In the genomic region with DNA sequence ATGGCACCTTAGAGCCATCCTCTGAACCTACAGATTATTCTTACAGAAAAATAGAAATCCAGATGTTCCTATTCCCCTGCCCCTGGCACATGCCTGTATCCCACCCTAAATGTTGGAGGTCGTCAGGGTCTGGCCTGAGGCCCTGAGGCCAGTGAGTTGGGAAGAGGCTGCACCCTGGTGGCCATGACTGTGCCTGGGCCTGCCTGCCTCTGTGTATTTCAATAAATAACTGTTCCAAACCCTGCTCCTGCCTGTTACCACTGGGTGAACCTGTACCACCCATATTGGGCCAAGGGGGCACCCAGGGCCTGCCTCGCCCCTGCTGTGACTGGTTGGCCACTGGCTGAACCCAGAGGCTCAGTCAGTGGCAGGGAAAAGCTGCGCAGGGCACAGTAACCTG, we compare ENCODE assay signal across 20 mouse cellular contexts. TPM values are rescaled to one million over a fixed set of nuclear protein-coding genes. Genes with fewer than 3 reads are reported as not detected.
DNase-seq lines count a peak whose midpoint lies in the region; ATAC-seq and TF ChIP-seq lines count a peak whose summit lies in the region.
"Had no signal": no experiment of that assay in that cellular context is flagged by ENCODE, and none has a peak within 500 bp of the region (broad histone marks: within the 10 kb centered on the region; RNA-seq: fewer than 3 reads in every experiment).

No protein-coding gene starts in this region.

- TF ChIP-seq POLR2A in brain, embryonic 14.5 days (IDR thresholded peaks at IDR 0.05; ENCODE audit: borderline replicate concordance, extremely low read depth, insufficient read depth, insufficient read length, poor library complexity, severe bottlenecking), result no peak

- no peaks in the 10 kb centered on the region; the same call in 1 of the 2 replicates for H3K4me1 ChIP-seq in heart, postnatal 0 days (ENCODE audit: control insufficient read depth, insufficient read depth)
- H3K4me1 ChIP-seq in lung, postnatal 0 days (ENCODE audit: insufficient read depth, low read depth, low read length), result no peaks in the 10 kb centered on the region
- peaks cover 18 to 25% of the 10 kb centered on the region in 2 experiments for H3K4me1 ChIP-seq in liver, embryonic 14.5 days (replicated peaks; ENCODE audit: control insufficient read depth in 2 of 2, insufficient read depth in 2 of 2, low read length in 1 of 2)
- H3K4me1 ChIP-seq: limb, embryonic 10.5 days had no signal

- 73% methylated on average over 3 of the region's 3 CpGs for WGBS in heart, postnatal 0 days
- WGBS in lung, postnatal 0 days, result 77% methylated on average over 3 of the region's 3 CpGs
- 62% methylated on average over 3 of the region's 3 CpGs for WGBS in liver, embryonic 14.5 days (ENCODE audit: insufficient replicate concordance)

- DNase-seq in heart, postnatal 0 days (ENCODE audit: low spot score), result no peak
- no peak for DNase-seq in heart, postnatal 14 days
- DNase-seq in lung, postnatal 0 days (ENCODE audit: low spot score), result no peak
- DNase-seq in lung, postnatal 25 days (ENCODE audit: low spot score), result no peak
- DNase-seq in brain, embryonic 14.5 days (ENCODE audit: low read depth), result no peak
- DNase-seq in liver, embryonic 14.5 days (ENCODE audit: low read depth in 3 of 3, low spot score in 3 of 3), result no peak
- no peak for DNase-seq in right cerebral cortex, postnatal 25 days
- DNase-seq: cerebellum, postnatal 25 days; gastrocnemius, postnatal 14 days; heart, postnatal 4 days; kidney, adult 9 months; lung, adult 18-20 months; right cerebral cortex, adult 18-20 months; spleen, adult 18-20 months; thymus, postnatal 14 days had no signal

- intact Hi-C loops in heart, postnatal 14 days (cut with DNase I), result no loop called here

- no peak overlapping the region for H3K27ac ChIP-seq in heart, postnatal 0 days (ENCODE audit: low read depth)
- no peak overlapping the region for H3K27ac ChIP-seq in lung, postnatal 0 days (ENCODE audit: low read length)
- no peak overlapping the region for H3K27ac ChIP-seq in liver, embryonic 14.5 days
- H3K27ac ChIP-seq: limb, embryonic 10.5 days had no signal

- peaks cover 27% of the 10 kb centered on the region; the same call in 1 of the 2 replicates for H3K36me3 ChIP-seq in heart, postnatal 0 days (replicated peaks; ENCODE audit: control insufficient read depth, insufficient read depth, low read length)
- H3K36me3 ChIP-seq in lung, postnatal 0 days (ENCODE audit: insufficient read depth, low read length), result peaks cover 8% of the 10 kb centered on the region; the same call in 1 of the 2 replicates
- peaks cover 18% of the 10 kb centered on the region for H3K36me3 ChIP-seq in liver, embryonic 14.5 days (replicated peaks; ENCODE audit: control insufficient read depth, insufficient read depth, low read depth)

- TF ChIP-seq EP300 in heart, postnatal 0 days (IDR thresholded peaks at IDR 0.05; ENCODE audit: low read depth), result no peak
- no peak for TF ChIP-seq EP300 in lung, postnatal 0 days (IDR thresholded peaks at IDR 0.05)
- no peak for TF ChIP-seq EP300 in liver, embryonic 14.5 days (IDR thresholded peaks at IDR 0.05; ENCODE audit: low read depth)

- H3K27me3 ChIP-seq in heart, postnatal 0 days (ENCODE audit: control insufficient read depth, insufficient read depth, low read length), result no peaks in the 10 kb centered on the region
- H3K27me3 ChIP-seq in lung, postnatal 0 days (replicated peaks; ENCODE audit: insufficient read depth, low read length), result no peaks in the 10 kb centered on the region
- H3K27me3 ChIP-seq in liver, embryonic 14.5 days (ENCODE audit: control insufficient read depth, insufficient read depth, low read length), result no peaks in the 10 kb centered on the region

- H3K4me3 ChIP-seq in heart, postnatal 0 days (ENCODE audit: low read depth, low read length), result no peak overlapping the region
- H3K4me3 ChIP-seq in lung, postnatal 0 days (ENCODE audit: low read depth, low read length), result no peak overlapping the region
- H3K4me3 ChIP-seq in liver, embryonic 14.5 days (ENCODE audit: insufficient read depth in 1 of 2, low read depth in 2 of 2, low read length in 2 of 2), result no peak overlapping the region
- H3K4me3 ChIP-seq: erythroblast, embryonic 14.5 days; limb, embryonic 10.5 days had no signal

- ATAC-seq in heart, postnatal 0 days (ENCODE audit: insufficient read depth, low read depth), result no peak
- ATAC-seq in lung, postnatal 0 days, result no peak
- ATAC-seq in liver, embryonic 14.5 days (ENCODE audit: insufficient read depth), result no peak

- peak; percentile 25 for TF ChIP-seq CTCF in heart, postnatal 0 days (IDR thresholded peaks at IDR 0.05; ENCODE audit: low read depth)
- peak; percentile 23; the same call in 1 of the 2 replicates for TF ChIP-seq CTCF in lung, postnatal 0 days (IDR thresholded peaks at IDR 0.05)
- TF ChIP-seq CTCF in brain, embryonic 14.5 days (IDR thresholded peaks at IDR 0.05; ENCODE audit: borderline replicate concordance, extremely low read depth, insufficient read depth, insufficient read length), result 0 out of 2 replicates have a peak, but pooled peaks have one; percentile 23
- peak; percentile 69 for TF ChIP-seq CTCF in liver, embryonic 14.5 days (IDR thresholded peaks at IDR 0.05; ENCODE audit: low read depth)

- no peak overlapping the region for H3K4me2 ChIP-seq in heart, postnatal 0 days (ENCODE audit: low read depth, low read length)
- H3K4me2 ChIP-seq in lung, postnatal 0 days (replicated peaks; ENCODE audit: low read depth, low read length), result no peak overlapping the region
- no peak overlapping the region for H3K4me2 ChIP-seq in liver, embryonic 14.5 days (ENCODE audit: low read depth)
- H3K4me2 ChIP-seq: heart, embryonic 11.5 days had no signal

- no peak overlapping the region for H3K9ac ChIP-seq in heart, postnatal 0 days (replicated peaks; ENCODE audit: low read depth, low read length)
- H3K9ac ChIP-seq in lung, postnatal 0 days (replicated peaks; ENCODE audit: low read depth), result no peak overlapping the region
- H3K9ac ChIP-seq in liver, embryonic 14.5 days (replicated peaks), result no peak overlapping the region

- no peaks in the 10 kb centered on the region for H3K9me3 ChIP-seq in heart, postnatal 0 days (replicated peaks; ENCODE audit: control insufficient read depth, low read length)
- no peaks in the 10 kb centered on the region for H3K9me3 ChIP-seq in lung, postnatal 0 days (ENCODE audit: low read length)
- H3K9me3 ChIP-seq in liver, embryonic 14.5 days (ENCODE audit: control insufficient read depth, low read length), result no peaks in the 10 kb centered on the region
- H3K9me3 ChIP-seq: G1E; limb, embryonic 10.5 days had no signal

RNA-seq across cellular contexts. Expression of gene Hipk4, which starts 7.9 kb away (rescaled TPM):
- 0.23 and 1.1 TPM in 2 replicates for total RNA-seq in heart, postnatal 0 days (2014; rRNA removed; ENCODE audit: low replicate concordance)
- 0.15 and 0.18 TPM in 2 replicates for polyA plus RNA-seq in heart, postnatal 0 days (2015; fragmentation: Nextera tagmentation; extraction: Ambion mirVana)
- under 1 TPM; 0.32 to 0.55 TPM for total RNA-seq in heart, postnatal 14 days (2021)
- polyA plus RNA-seq in lung, postnatal 0 days (2015; fragmentation: Nextera tagmentation; extraction: Ambion mirVana), result 0.27 and 0.31 TPM in 2 replicates
- 1.5 and 1.8 TPM in 2 replicates for polyA plus RNA-seq in brain, embryonic 14.5 days (2012; rRNA removed)
- polyA plus RNA-seq in liver, embryonic 14.5 days (2012; rRNA removed), result 0.49 and 0.50 TPM in 2 replicates
- polyA plus RNA-seq in liver, embryonic 14.5 days (2014; fragmentation: Nextera tagmentation; extraction: Ambion mirVana), result 0.06 TPM in 1 of 2 replicates, not detected in the other
- total RNA-seq: layer of hippocampus, adult 18-20 months had no signal

RNA-seq across cellular contexts. Expression of gene Pld3, which starts 22.1 kb away (rescaled TPM):
- 37.3 and 58.5 TPM in 2 replicates for total RNA-seq in heart, postnatal 0 days (2014; rRNA removed; ENCODE audit: low replicate concordance)
- polyA plus RNA-seq in heart, postnatal 0 days (2015; fragmentation: Nextera tagmentation; extraction: Ambion mirVana), result 38.9 and 43.8 TPM in 2 replicates
- total RNA-seq in heart, postnatal 14 days (2021), result 10 to 100 TPM; 29.0 to 31.8 TPM
- 92.4 and 94.5 TPM in 2 replicates for polyA plus RNA-seq in lung, postnatal 0 days (2015; fragmentation: Nextera tagmentation; extraction: Ambion mirVana)
- polyA plus RNA-seq in brain, embryonic 14.5 days (2012; rRNA removed), result 192 and 200 TPM in 2 replicates
- 48.9 and 55.9 TPM in 2 replicates for polyA plus RNA-seq in liver, embryonic 14.5 days (2012; rRNA removed)
- polyA plus RNA-seq in liver, embryonic 14.5 days (2014; fragmentation: Nextera tagmentation; extraction: Ambion mirVana), result 55.0 TPM in 2 replicates

RNA-seq across cellular contexts. Expression of gene 2310022A10Rik, which starts 22.1 kb away (rescaled TPM):
- total RNA-seq in heart, postnatal 0 days (2014; rRNA removed; ENCODE audit: low replicate concordance), result 3.8 and 21.3 TPM in 2 replicates
- 39.7 and 41.8 TPM in 2 replicates for polyA plus RNA-seq in heart, postnatal 0 days (2015; fragmentation: Nextera tagmentation; extraction: Ambion mirVana)
- 10 to 100 TPM; 53.0 to 62.2 TPM for total RNA-seq in heart, postnatal 14 days (2021)
- polyA plus RNA-seq in lung, postnatal 0 days (2015; fragmentation: Nextera tagmentation; extraction: Ambion mirVana), result 10.5 and 12.3 TPM in 2 replicates
- 42.8 and 52.7 TPM in 2 replicates for polyA plus RNA-seq in brain, embryonic 14.5 days (2012; rRNA removed)
- polyA plus RNA-seq in liver, embryonic 14.5 days (2012; rRNA removed), result 13.8 and 14.9 TPM in 2 replicates
- polyA plus RNA-seq in liver, embryonic 14.5 days (2014; fragmentation: Nextera tagmentation; extraction: Ambion mirVana), result 12.7 and 14.6 TPM in 2 replicates

RNA-seq across cellular contexts. Expression of gene Prx, which starts 31.8 kb away (rescaled TPM):
- 1.9 and 2.2 TPM in 2 replicates for total RNA-seq in heart, postnatal 0 days (2014; rRNA removed; ENCODE audit: low replicate concordance)
- polyA plus RNA-seq in heart, postnatal 0 days (2015; fragmentation: Nextera tagmentation; extraction: Ambion mirVana), result 1.1 TPM in 2 replicates
- 1 to 10 TPM; 1.4 to 2.8 TPM for total RNA-seq in heart, postnatal 14 days (2021)
- 73.2 and 75.2 TPM in 2 replicates for polyA plus RNA-seq in lung, postnatal 0 days (2015; fragmentation: Nextera tagmentation; extraction: Ambion mirVana)
- polyA plus RNA-seq in brain, embryonic 14.5 days (2012; rRNA removed), result 1.8 and 2.4 TPM in 2 replicates
- 0.55 and 0.73 TPM in 2 replicates for polyA plus RNA-seq in liver, embryonic 14.5 days (2012; rRNA removed)
- polyA plus RNA-seq in liver, embryonic 14.5 days (2014; fragmentation: Nextera tagmentation; extraction: Ambion mirVana), result 0.23 and 0.29 TPM in 2 replicates

RNA-seq across cellular contexts. Expression of gene Sertad1, which starts 44.2 kb away (rescaled TPM):
- 23.4 and 70.5 TPM in 2 replicates for total RNA-seq in heart, postnatal 0 days (2014; rRNA removed; ENCODE audit: low replicate concordance)
- 30.8 and 31.0 TPM in 2 replicates for polyA plus RNA-seq in heart, postnatal 0 days (2015; fragmentation: Nextera tagmentation; extraction: Ambion mirVana)
- total RNA-seq in heart, postnatal 14 days (2021), result 10 to 100 TPM; 10.9 to 11.4 TPM
- 79.4 and 79.6 TPM in 2 replicates for polyA plus RNA-seq in lung, postnatal 0 days (2015; fragmentation: Nextera tagmentation; extraction: Ambion mirVana)
- polyA plus RNA-seq in brain, embryonic 14.5 days (2012; rRNA removed), result 4.7 and 5.7 TPM in 2 replicates
- 9.9 and 13.5 TPM in 2 replicates for polyA plus RNA-seq in liver, embryonic 14.5 days (2012; rRNA removed)
- 19.7 and 20.3 TPM in 2 replicates for polyA plus RNA-seq in liver, embryonic 14.5 days (2014; fragmentation: Nextera tagmentation; extraction: Ambion mirVana)
